Mouse (Mus musculus): ENCODE results near the gene Ccnf. TPM values are rescaled to one million over a fixed set of nuclear protein-coding genes. Genes with fewer than 3 reads are reported as not detected.
A peak's percentile ranks its signal among the peaks of the same experiment; 100 is the strongest.

Gene Ccnf
- polyA plus RNA-seq, 1 experiment from 2014 or later, result 49.4 TPM

- H3K4me3 ChIP-seq, result no peak overlapping the region
- no peaks in the 10 kb centered on the region for H3K9me3 ChIP-seq (replicated peaks)
- H3K36me3 ChIP-seq, result no peaks in the 10 kb centered on the region
- no peak for ATAC-seq (ENCODE audit: insufficient number of reproducible peaks, low FRiP score)
- no peaks in the 10 kb centered on the region for H3K4me1 ChIP-seq (replicated peaks)
- H3K9ac ChIP-seq, result no peak overlapping the region
- no peak overlapping the region for H3K4me2 ChIP-seq
- no peaks in the 10 kb centered on the region for H3K27me3 ChIP-seq (replicated peaks)
- H3K27ac ChIP-seq (ENCODE audit: poor library complexity, severe bottlenecking), result no peak overlapping the region
- WGBS, result 66% methylated on average over 5 of the region's 5 CpGs
Measured at GRCm38 (mm10) chr17:24259702-24260101, 8.4 kb upstream of the Ccnf start.

- Histone ChIP-seq H3K4me3 (no peak overlapping the region), H3K4me1 (replicated peaks) (no peaks in the 10 kb centered on the region), H3K9ac (no peak overlapping the region), H3K9me3 (replicated peaks) (no peaks in the 10 kb centered on the region), H3K36me3 (no peaks in the 10 kb centered on the region), H3K27ac (ENCODE audit: poor library complexity, severe bottlenecking) (no peak overlapping the region), H3K27me3 (replicated peaks) (no peaks in the 10 kb centered on the region), H3K4me2 (no peak overlapping the region)
- ATAC-seq (ENCODE audit: insufficient number of reproducible peaks, low FRiP score), result no peak
- 71% methylated on average over 4 of the region's 4 CpGs for WGBS
Measured at GRCm38 (mm10) chr17:24258981-24259380, 7.7 kb upstream of the Ccnf start.

GRCm38 (mm10) chr17:24252329-24252728, 1.0 kb upstream of the Ccnf start:
- Histone ChIP-seq H3K36me3 (peaks cover 17% of the 10 kb centered on the region), H3K27me3 (replicated peaks) (no peaks in the 10 kb centered on the region), H3K4me1 (replicated peaks) (peaks cover 17% of the 10 kb centered on the region), H3K4me2 (peak overlapping the region; percentile 74; the same call in 1 of the 2 replicates), H3K9me3 (replicated peaks) (no peaks in the 10 kb centered on the region), H3K4me3 (no peak overlapping the region; the same call in 1 of the 2 replicates), H3K9ac (no peak overlapping the region), H3K27ac (ENCODE audit: poor library complexity, severe bottlenecking) (no peak overlapping the region)
- WGBS, result 86% methylated on average over 2 of the region's 2 CpGs
- no peak for ATAC-seq (ENCODE audit: insufficient number of reproducible peaks, low FRiP score)

- Histone ChIP-seq H3K36me3 (peaks cover 26% of the 10 kb centered on the region), H3K4me2 (peak overlapping the region; percentile 74), H3K9ac (peak overlapping the region; percentile 85), H3K9me3 (replicated peaks) (no peaks in the 10 kb centered on the region), H3K4me3 (peak overlapping the region; percentile 87), H3K27ac (ENCODE audit: poor library complexity, severe bottlenecking) (peak overlapping the region; percentile 20; the same call in 1 of the 2 replicates), H3K27me3 (replicated peaks) (no peaks in the 10 kb centered on the region), H3K4me1 (replicated peaks) (peaks cover 17% of the 10 kb centered on the region)
- under 1% methylated on average over 32 of the region's 32 CpGs for WGBS
- ATAC-seq (ENCODE audit: insufficient number of reproducible peaks, low FRiP score), result no peak
Measured at GRCm38 (mm10) chr17:24250988-24251319, 330 bp downstream of the Ccnf start.

GRCm38 (mm10) chr17:24248641-24249040, 2.6 kb downstream of the Ccnf start:
- no peaks in the 10 kb centered on the region for H3K27me3 ChIP-seq (replicated peaks)
- no peak overlapping the region for H3K4me3 ChIP-seq
- peaks cover 17% of the 10 kb centered on the region for H3K4me1 ChIP-seq (replicated peaks)
- H3K4me2 ChIP-seq, result no peak overlapping the region
- 91% methylated on average over 2 of the region's 2 CpGs for WGBS
- H3K9me3 ChIP-seq (replicated peaks), result peaks cover 8% of the 10 kb centered on the region; the same call in 1 of the 2 replicates
- H3K27ac ChIP-seq (ENCODE audit: poor library complexity, severe bottlenecking), result no peak overlapping the region
- no peak overlapping the region for H3K9ac ChIP-seq
- no peak for ATAC-seq (ENCODE audit: insufficient number of reproducible peaks, low FRiP score)
- peaks cover 43% of the 10 kb centered on the region for H3K36me3 ChIP-seq

- no peak overlapping the region for H3K9ac ChIP-seq
- peaks cover 88% of the 10 kb centered on the region for H3K36me3 ChIP-seq
- H3K4me2 ChIP-seq, result no peak overlapping the region
- peaks cover 9% of the 10 kb centered on the region; the same call in 1 of the 2 replicates for H3K9me3 ChIP-seq (replicated peaks)
- H3K4me1 ChIP-seq (replicated peaks), result no peaks in the 10 kb centered on the region
- H3K27ac ChIP-seq (ENCODE audit: poor library complexity, severe bottlenecking), result no peak overlapping the region
- ATAC-seq (ENCODE audit: insufficient number of reproducible peaks, low FRiP score), result no peak
- WGBS, result 97% methylated on average over 8 of the region's 8 CpGs
- no peaks in the 10 kb centered on the region for H3K27me3 ChIP-seq (replicated peaks)
- H3K4me3 ChIP-seq, result no peak overlapping the region
Measured at GRCm38 (mm10) chr17:24244061-24244460, 7.2 kb downstream of the Ccnf start.

- H3K4me2 ChIP-seq, result no peak overlapping the region
- no peak overlapping the region for H3K27ac ChIP-seq (ENCODE audit: poor library complexity, severe bottlenecking)
- no peaks in the 10 kb centered on the region for H3K27me3 ChIP-seq (replicated peaks)
- ATAC-seq (ENCODE audit: insufficient number of reproducible peaks, low FRiP score), result no peak
- no peak overlapping the region for H3K9ac ChIP-seq
- H3K4me1 ChIP-seq (replicated peaks), result no peaks in the 10 kb centered on the region
- peaks cover 88% of the 10 kb centered on the region for H3K36me3 ChIP-seq
- 84% methylated on average over 4 of the region's 4 CpGs for WGBS
- H3K4me3 ChIP-seq, result no peak overlapping the region
- peaks cover 9% of the 10 kb centered on the region; the same call in 1 of the 2 replicates for H3K9me3 ChIP-seq (replicated peaks)
Measured at GRCm38 (mm10) chr17:24243311-24243969, 7.8 kb downstream of the Ccnf start.

GRCm38 (mm10) chr17:24236921-24237320, 14.4 kb downstream of the Ccnf start:
- no peaks in the 10 kb centered on the region for H3K27me3 ChIP-seq (replicated peaks)
- H3K36me3 ChIP-seq, result peaks cover 97% of the 10 kb centered on the region
- H3K27ac ChIP-seq (ENCODE audit: poor library complexity, severe bottlenecking), result no peak overlapping the region
- H3K4me1 ChIP-seq (replicated peaks), result no peaks in the 10 kb centered on the region
- no peak for ATAC-seq (ENCODE audit: insufficient number of reproducible peaks, low FRiP score)
- H3K4me2 ChIP-seq, result no peak overlapping the region
- WGBS, result 87% methylated on average over 7 of the region's 7 CpGs
- no peak overlapping the region for H3K4me3 ChIP-seq
- H3K9me3 ChIP-seq (replicated peaks), result no peaks in the 10 kb centered on the region
- H3K9ac ChIP-seq, result no peak overlapping the region

- Histone ChIP-seq H3K36me3 (peaks cover 97% of the 10 kb centered on the region), H3K4me1 (replicated peaks) (no peaks in the 10 kb centered on the region), H3K27ac (ENCODE audit: poor library complexity, severe bottlenecking) (no peak overlapping the region), H3K4me2 (no peak overlapping the region), H3K9me3 (replicated peaks) (no peaks in the 10 kb centered on the region), H3K9ac (no peak overlapping the region), H3K27me3 (replicated peaks) (no peaks in the 10 kb centered on the region), H3K4me3 (no peak overlapping the region)
- WGBS, result 96% methylated on average over 1 of the region's 1 CpGs
- ATAC-seq (ENCODE audit: insufficient number of reproducible peaks, low FRiP score), result no peak
Measured at GRCm38 (mm10) chr17:24236479-24236878, 14.8 kb downstream of the Ccnf start.

- no peak overlapping the region for H3K4me2 ChIP-seq
- no peaks in the 10 kb centered on the region for H3K4me1 ChIP-seq (replicated peaks)
- H3K9ac ChIP-seq, result no peak overlapping the region
- H3K27me3 ChIP-seq (replicated peaks), result no peaks in the 10 kb centered on the region
- ATAC-seq (ENCODE audit: insufficient number of reproducible peaks, low FRiP score), result no peak
- WGBS, result 85% methylated on average over 7 of the region's 7 CpGs
- peaks cover 98% of the 10 kb centered on the region for H3K36me3 ChIP-seq
- no peak overlapping the region for H3K27ac ChIP-seq (ENCODE audit: poor library complexity, severe bottlenecking)
- H3K9me3 ChIP-seq (replicated peaks), result no peaks in the 10 kb centered on the region
- no peak overlapping the region for H3K4me3 ChIP-seq
Measured at GRCm38 (mm10) chr17:24227941-24228340, 23.3 kb downstream of the Ccnf start.

GRCm38 (mm10) chr17:24226721-24227120, 24.6 kb downstream of the Ccnf start:
- no peak for ATAC-seq (ENCODE audit: insufficient number of reproducible peaks, low FRiP score)
- Histone ChIP-seq H3K9ac (no peak overlapping the region), H3K4me1 (replicated peaks) (no peaks in the 10 kb centered on the region), H3K27me3 (replicated peaks) (no peaks in the 10 kb centered on the region), H3K27ac (ENCODE audit: poor library complexity, severe bottlenecking) (no peak overlapping the region), H3K4me3 (no peak overlapping the region), H3K4me2 (no peak overlapping the region), H3K9me3 (replicated peaks) (no peaks in the 10 kb centered on the region), H3K36me3 (peaks cover 95% of the 10 kb centered on the region)
- 85% methylated on average over 8 of the region's 8 CpGs for WGBS

- no peak overlapping the region for H3K9ac ChIP-seq
- ATAC-seq (ENCODE audit: insufficient number of reproducible peaks, low FRiP score), result peak; percentile 88
- peak overlapping the region; percentile 25; the same call in 1 of the 2 replicates for H3K27ac ChIP-seq (ENCODE audit: poor library complexity, severe bottlenecking)
Measured at GRCm38 (mm10) chr17:24225851-24226250, 25.4 kb downstream of the Ccnf start.

More at GRCm38 (mm10) chr17:24225851-24226250, 25.4 kb downstream of the Ccnf start:
- H3K4me3 ChIP-seq, result no peak overlapping the region
- WGBS, result 71% methylated on average over 5 of the region's 5 CpGs
- H3K4me2 ChIP-seq, result no peak overlapping the region
- no peaks in the 10 kb centered on the region for H3K27me3 ChIP-seq (replicated peaks)
- H3K36me3 ChIP-seq, result peaks cover 86% of the 10 kb centered on the region
- H3K4me1 ChIP-seq (replicated peaks), result peaks cover 4% of the 10 kb centered on the region
- H3K9me3 ChIP-seq (replicated peaks), result no peaks in the 10 kb centered on the region
